Mouse (Mus musculus): Measurements from ENCODE around the gene Ptpn5.

Ptpn5 gene
- long read RNA-seq, experiment 1: 0 reads
- long read RNA-seq, experiment 2: 0 reads

- intact Hi-C loops (cut with DNase I): loop anchor here (5.0 kb wide), 1 partner anchor 36 kb away; no protein-coding TSS in a partner anchor
These were observed at the start of gene Ptpn5 for GRCm38 (mm10) chr7:47133331-47133730. Gene Ptpn5 (minus strand): TSS chr7:47133684.

- intact Hi-C loops (cut with DNase I): no loop called here
These were observed 37.3 kb upstream of the Ptpn5 start for GRCm38 (mm10) chr7:47170814-47171213.

- intact Hi-C loops (cut with DNase I): no loop called here
These were observed 31.5 kb upstream of the Ptpn5 start for GRCm38 (mm10) chr7:47165028-47165427.

- intact Hi-C loops (cut with DNase I): no loop called here
These were observed 29.7 kb upstream of the Ptpn5 start for GRCm38 (mm10) chr7:47163203-47163602.

- intact Hi-C loops (cut with DNase I): no loop called here
These were observed 25.0 kb upstream of the Ptpn5 start for GRCm38 (mm10) chr7:47158451-47158850.

GRCm38 (mm10) chr7:47157743-47158142, 24.3 kb upstream of the Ptpn5 start:
- intact Hi-C loops (cut with DNase I): no loop called here

- intact Hi-C loops (cut with DNase I): no loop called here
These were observed 22.4 kb upstream of the Ptpn5 start for GRCm38 (mm10) chr7:47155849-47156248.

GRCm38 (mm10) chr7:47155396-47155795, 21.9 kb upstream of the Ptpn5 start:
- intact Hi-C loops (cut with DNase I): no loop called here

GRCm38 (mm10) chr7:47150420-47151061, 17.1 kb upstream of the Ptpn5 start:
- intact Hi-C loops (cut with DNase I): loop anchor here (1.0 to 2.0 kb wide), 2 partner anchors 127 to 188 kb away; no protein-coding TSS in a partner anchor

GRCm38 (mm10) chr7:47148298-47148697, 14.8 kb upstream of the Ptpn5 start:
- intact Hi-C loops (cut with DNase I): loop anchor here (5.0 kb wide), 1 partner anchor 51 kb away; no protein-coding TSS in a partner anchor

GRCm38 (mm10) chr7:47146034-47146812, 12.7 kb upstream of the Ptpn5 start:
- intact Hi-C loops (cut with DNase I): loop anchor here (1.0 to 5.0 kb wide), 3 partner anchors 49 to 123 kb away; no protein-coding TSS in a partner anchor

- intact Hi-C loops (cut with DNase I): no loop called here
These were observed 10.8 kb upstream of the Ptpn5 start for GRCm38 (mm10) chr7:47144299-47144698.

- intact Hi-C loops (cut with DNase I): no loop called here
These were observed 6.4 kb upstream of the Ptpn5 start for GRCm38 (mm10) chr7:47139823-47140325.

GRCm38 (mm10) chr7:47134570-47134969, 1.1 kb upstream of the Ptpn5 start:
- intact Hi-C loops (cut with DNase I): loop anchor here (5.0 kb wide), 1 partner anchor 37 kb away; no protein-coding TSS in a partner anchor

GRCm38 (mm10) chr7:47132931-47133260, 588 bp downstream of the Ptpn5 start:
- intact Hi-C loops (cut with DNase I): loop anchor here (5.0 kb wide), 1 partner anchor 36 kb away; no protein-coding TSS in a partner anchor

GRCm38 (mm10) chr7:47132180-47132930, 1.1 kb downstream of the Ptpn5 start:
- intact Hi-C loops (cut with DNase I): loop anchor here (5.0 kb wide), 1 partner anchor 35 kb away; no protein-coding TSS in a partner anchor

GRCm38 (mm10) chr7:47131840-47132179, 1.7 kb downstream of the Ptpn5 start:
- intact Hi-C loops (cut with DNase I): loop anchor here (5.0 kb wide), 1 partner anchor 35 kb away; no protein-coding TSS in a partner anchor

- intact Hi-C loops (cut with DNase I): loop anchor here (5.0 kb wide), 1 partner anchor 34 kb away; no protein-coding TSS in a partner anchor
These were observed 2.2 kb downstream of the Ptpn5 start for GRCm38 (mm10) chr7:47131258-47131657.

- intact Hi-C loops (cut with DNase I): no loop called here
These were observed 11.5 kb downstream of the Ptpn5 start for GRCm38 (mm10) chr7:47122026-47122425.

GRCm38 (mm10) chr7:47116666-47117065, 16.8 kb downstream of the Ptpn5 start:
- intact Hi-C loops (cut with DNase I): loop anchor here (1.0 kb wide), 1 partner anchor 12 kb away; no protein-coding TSS in a partner anchor

- intact Hi-C loops (cut with DNase I): no loop called here
These were observed 18.0 kb downstream of the Ptpn5 start for GRCm38 (mm10) chr7:47115491-47115890.

All from adrenal gland (tissue).